Mouse (Mus musculus) liver, embryonic 14.5 days (tissue): Measurements from ENCODE around the gene Gm3625.

Experiments used
- CTCF ChIP-seq: IDR thresholded peaks from 2 replicates; pipeline ENCODE4 v1.5.1; 2016; ENCODE audit warnings: antibody characterized with exemption, low read depth, control low read depth
- EP300 ChIP-seq: IDR thresholded peaks from 2 replicates; pipeline ENCODE4 v1.6.1; 2016; ENCODE audit warnings: antibody characterized with exemption, low read depth

DNA sequence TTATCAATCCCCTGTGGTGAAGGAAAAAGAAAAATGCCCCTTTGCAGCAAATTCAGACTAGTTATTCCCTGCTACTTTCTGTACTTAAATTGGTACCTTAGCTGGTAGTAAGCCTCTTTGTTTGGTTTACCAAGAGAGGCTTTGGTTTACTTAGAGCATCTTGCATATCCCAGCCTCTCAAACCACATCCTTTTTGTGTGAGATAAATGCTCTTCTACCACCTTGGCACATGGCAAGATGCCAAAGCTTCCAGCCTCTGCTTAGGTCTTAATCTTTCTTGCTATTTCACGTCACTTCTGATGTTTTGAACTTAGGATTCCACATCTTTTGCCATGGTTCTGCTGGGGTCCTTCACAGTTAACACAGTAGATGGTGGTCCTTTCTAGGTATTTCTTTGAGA is 31.5 kb upstream of the Gm3625 start:
- TF ChIP-seq CTCF (no peak), EP300 (no peak)
